Mouse (Mus musculus) cerebellum, postnatal 4 days (tissue): ENCODE data around the gene Fgfr2.
A peak's percentile ranks its signal among the peaks of the same experiment; 100 is the strongest.
"Not testable (repeated sequence)": the region's sequence is repeated elsewhere in the genome, so short reads cannot be mapped to it uniquely, and the experiment has no call there.

Source experiments
- DNase-seq, 2 experiments: peaks; one replicate each; pipeline ENCODE4 v3.0.0; 2022; ENCODE audit warnings: low spot score in 2 of 2, mixed read lengths in 1 of 2

The Fgfr2 gene

DNA sequence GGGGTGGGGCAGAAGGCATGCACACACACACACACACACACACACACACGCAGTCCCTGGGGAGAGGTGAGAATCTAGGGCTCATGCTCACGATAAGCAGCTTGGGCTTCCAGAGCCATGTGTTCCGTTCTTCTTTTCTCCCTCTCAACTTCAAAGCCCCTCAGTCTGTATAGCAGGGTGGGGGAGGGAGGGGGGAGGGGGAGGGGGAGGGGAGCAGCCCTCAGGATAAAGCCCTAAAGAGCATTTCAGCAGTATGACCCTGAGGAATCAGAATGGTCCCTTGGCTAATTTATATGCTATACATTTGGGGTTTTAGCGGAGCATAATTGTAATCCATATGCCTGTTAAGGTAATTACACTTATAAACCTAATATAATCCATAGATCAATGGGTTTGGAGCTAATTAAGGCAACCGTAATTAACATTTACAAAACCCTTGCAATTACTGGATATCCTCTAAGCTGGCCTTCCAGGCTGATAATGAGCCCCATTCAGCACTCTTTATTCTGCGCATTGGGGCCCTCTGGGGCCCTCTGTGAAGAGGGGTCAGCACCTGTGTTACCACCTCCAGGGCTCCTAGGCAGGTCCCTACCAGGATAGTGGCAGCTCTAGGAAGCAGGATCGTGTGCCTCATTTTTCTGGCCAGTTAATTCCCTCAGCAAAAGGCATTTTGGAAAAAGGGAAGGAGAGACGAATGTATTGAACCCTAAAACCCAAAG is 457.3 kb downstream of the Fgfr2 start:
- no peak for DNase-seq

DNA sequence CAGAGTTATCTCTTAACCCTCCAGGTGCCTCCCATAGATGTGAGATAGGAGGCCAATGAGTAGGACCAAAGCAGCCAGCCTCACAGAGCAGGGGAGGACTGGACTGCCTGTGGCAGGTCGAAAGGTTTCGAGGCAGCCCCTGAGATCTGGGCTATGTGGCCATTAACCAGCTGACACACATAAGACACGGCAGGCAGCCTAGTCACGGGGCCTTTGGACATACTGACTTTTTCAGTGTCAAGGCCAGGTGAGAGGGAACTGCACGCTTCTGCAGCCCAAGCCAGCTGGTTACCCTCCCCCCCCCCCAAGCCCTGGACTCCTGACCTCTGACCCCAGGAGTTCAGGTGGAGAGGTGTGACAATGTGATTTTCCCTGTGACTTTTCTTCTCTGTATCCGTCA is 458.3 kb downstream of the Fgfr2 start:
- no peak for DNase-seq

GRCm38 (mm10) chr7:132662831-132663230 is 460.3 kb downstream of the Fgfr2 start:
- not testable (repeated sequence) for DNase-seq

- no peak for DNase-seq
Observed at GRCm38 (mm10) chr7:132659633-132660032, 463.5 kb downstream of the Fgfr2 start.

GRCm38 (mm10) chr7:132658688-132659087 is 464.5 kb downstream of the Fgfr2 start:
- no peak for DNase-seq

GRCm38 (mm10) chr7:132658058-132658450 is 465.1 kb downstream of the Fgfr2 start:
- no peak for DNase-seq

DNA sequence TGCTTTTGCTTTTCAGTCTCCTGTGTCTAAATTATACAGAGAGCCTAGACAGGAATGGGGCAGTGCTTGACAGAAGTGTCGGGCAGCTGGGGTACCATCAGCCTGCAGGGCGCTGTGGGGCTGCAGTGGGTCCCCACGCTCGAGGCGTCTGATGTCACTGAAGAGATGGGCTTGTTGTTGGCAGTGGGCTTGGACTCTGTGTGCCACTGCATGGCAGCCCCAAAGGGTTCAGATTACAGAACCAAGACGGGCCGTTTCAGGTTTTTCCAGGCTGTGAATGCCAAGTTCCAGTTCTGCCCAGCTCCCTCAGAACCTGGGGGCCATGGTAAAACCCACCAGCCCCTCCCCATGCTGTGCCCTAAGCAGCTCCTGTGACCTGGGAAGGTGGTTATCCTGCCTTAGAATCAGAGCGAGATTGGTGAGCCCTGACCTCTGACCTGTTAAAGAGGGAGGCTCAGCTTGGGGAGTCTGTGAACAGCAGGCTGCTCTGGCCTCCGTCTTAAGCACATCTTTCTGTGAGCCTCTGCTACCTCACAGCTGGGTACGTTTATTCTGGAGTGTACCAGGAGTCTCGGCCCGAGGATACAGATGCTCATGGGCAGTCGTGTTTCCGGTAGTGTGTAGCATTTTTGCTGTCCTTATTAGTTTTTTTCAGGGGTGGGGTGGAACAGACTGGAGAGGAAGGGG is 465.6 kb downstream of the Fgfr2 start:
- DNase-seq, result no peak

DNA sequence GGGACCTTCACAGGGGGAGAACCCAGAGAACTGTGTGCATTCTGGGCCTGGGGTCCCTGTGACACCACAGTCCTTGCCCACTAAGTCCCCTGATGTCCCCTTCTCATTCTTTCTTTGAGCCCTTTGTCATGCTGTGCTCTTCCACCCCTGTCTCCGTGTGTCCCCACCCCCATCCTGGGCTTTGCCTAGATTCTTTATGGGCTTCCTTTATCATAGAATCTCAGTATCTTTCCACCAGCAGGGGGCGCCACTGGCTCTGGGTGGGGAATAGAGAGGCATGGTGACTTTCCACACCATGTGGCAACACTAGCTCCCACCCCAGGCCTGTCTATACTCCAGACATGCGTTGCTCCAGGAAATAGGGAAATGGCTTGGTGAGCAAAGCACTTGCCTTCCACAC is 466.6 kb downstream of the Fgfr2 start:
- peak; percentile 86 to 91 for DNase-seq

DNA sequence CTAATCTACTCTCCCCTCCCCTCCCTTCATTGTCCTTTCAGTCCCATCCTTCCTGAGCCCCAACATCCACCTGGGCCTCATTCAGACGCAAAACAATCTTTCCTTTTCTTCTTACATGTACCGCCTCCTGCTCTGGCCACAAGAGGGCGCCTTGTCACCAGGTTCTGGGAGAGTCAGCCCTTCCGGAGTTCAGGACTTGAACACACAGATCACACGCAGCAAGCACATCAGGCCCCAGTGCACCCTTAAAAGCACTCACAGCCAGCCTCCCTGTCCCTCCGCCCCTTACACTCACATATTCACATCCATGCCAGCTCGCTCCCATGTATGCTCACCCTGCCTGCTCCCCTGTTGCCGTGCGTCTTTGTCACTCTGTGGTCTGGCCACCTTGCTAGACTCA is 467.1 kb downstream of the Fgfr2 start:
- DNase-seq, result peak; percentile 86 to 92

DNA sequence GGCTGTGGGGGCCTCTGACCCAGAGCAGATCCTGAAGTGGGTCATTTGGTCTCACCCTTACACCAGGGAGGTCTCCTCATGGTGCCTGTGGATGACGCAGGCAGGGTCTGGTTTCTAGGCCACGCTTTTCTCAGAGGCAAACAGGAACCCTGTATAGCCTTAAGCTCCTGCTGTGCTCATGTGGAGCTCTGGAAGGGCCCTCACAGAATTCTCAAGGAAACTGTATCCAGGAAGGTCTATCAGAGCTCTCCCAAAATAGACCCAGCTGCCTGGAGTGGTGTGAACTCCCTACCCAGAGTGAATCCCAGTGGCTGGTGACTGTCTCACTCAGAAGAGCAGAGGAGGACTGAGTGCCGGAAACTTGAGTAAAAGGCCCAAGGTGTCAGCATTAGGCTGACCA is 468.7 kb downstream of the Fgfr2 start:
- DNase-seq, result no peak

DNA sequence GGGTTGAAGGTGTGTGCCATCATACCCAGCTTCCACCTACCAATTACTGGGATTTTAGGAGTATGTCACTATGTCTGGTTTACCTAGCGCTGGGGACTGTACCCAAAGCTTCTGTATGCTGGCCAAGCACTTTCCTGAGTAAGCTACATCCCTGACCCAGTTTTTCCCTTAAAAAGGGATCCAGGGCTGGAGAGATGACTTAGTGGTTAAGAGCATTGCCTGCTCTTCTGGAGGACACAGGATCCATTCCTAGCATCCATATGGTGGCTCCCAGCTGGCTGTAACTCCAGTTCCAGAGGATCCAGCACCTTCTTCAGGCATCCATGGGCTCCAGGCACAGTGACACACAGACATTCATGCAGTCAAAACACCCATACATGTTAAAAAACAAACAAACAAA is 476.6 kb downstream of the Fgfr2 start:
- DNase-seq, result no peak

DNA sequence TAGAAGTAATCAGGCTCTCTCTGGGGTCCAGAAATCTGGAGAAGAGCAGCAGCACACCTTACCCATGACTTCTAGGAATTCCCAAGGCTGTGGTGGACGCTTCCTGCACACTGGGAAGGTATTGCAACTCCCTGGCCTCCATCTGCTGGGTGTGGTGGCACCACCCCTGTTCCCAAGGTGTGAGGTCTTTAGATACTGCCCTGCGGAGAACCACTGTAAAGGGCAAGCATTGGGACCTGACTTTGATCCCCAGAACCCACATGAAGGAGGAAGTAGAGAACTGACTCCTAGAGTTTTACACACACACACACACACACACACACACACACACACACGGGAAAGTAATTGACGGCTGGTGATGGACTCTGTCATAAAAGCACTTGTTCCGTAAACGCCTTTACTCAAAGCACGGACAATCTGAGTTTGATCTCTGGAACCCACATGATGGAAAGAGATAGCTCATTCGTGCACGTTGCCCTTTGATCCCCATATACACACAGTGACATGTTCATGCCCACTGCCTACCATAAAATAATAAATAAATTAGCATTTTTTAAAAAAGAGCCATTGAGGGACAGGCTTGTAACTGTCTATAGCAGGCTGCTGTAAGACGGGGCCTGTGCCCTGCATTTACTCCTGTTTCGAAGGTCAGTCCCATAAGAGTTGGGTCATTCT is 478.4 kb downstream of the Fgfr2 start:
- no peak for DNase-seq

DNA sequence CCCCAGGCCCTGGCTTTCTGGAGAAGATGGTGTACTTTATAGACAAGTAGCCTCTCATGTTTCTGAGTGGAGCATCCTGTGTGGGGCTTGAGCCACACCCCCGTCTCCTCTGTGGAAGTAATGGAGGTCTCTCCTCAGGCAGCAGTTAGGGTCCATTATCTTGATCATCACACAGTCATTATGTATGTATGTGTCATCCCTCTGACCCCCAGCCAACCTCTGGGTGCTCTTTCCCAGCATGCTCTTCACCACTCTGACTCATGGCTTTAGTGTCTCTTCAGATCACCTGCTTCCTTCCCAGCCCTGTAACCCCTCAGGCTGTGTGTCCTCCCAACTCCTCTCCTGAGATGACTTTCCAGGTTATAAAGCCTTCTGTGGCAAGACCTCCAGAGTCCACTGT is 481.5 kb downstream of the Fgfr2 start:
- no peak for DNase-seq

- peak in 1 of 2 experiments; percentile 61 for DNase-seq
Observed at GRCm38 (mm10) chr7:132640946-132641345, 482.2 kb downstream of the Fgfr2 start.

DNA sequence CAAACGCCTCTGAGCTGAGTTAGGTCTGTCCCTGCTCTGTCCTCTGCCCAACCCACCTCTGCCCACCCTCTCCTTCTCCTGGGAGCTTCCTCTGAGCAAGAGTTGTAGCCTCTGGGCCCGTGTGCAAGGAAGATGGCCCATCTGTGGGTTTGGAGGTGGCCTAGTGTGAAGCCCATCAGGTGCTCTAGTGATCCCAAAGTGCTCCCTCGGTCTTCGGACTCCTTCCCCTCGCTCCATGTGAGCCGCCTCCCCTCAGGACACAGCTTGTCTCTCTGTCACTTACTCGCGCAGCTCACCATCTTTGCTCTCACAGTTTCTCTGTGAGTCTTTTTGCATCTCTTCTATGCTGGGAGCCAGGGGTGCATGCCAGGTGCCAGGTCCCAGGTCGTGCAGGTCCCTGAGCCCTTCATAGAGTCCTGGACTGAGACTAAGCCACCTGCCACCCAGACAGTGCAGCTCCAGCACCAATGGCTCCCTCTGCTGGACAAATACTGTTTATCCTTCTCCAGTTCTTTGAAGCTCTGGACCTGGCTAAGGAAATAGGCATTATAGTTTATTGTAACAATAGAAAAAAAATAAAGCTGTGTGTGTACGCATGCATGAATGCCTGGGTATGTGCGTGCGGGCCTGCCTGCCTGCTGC is 484.6 kb downstream of the Fgfr2 start:
- DNase-seq, result peak in 1 of 2 experiments; percentile 44

DNA sequence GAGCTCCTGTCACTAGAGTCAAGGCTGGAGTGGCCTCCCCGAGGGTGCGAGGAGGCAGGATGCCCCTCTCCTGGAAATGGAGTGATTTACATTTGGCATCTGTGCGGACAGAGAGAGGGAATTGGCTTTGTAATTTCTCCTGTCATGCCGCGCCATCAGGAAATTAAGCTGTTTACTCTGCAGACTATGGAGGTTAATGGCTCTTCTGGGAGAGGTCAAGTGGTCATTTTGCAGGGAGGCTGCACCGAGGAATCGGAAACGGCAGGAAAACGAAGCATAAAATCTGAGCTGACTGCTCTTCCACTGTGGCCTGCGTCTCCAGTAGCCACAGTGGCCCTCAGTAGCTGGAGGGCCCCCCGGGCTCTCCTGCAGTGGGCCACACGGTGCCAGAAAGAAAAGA is 485.9 kb downstream of the Fgfr2 start:
- no peak for DNase-seq

GRCm38 (mm10) chr7:132631313-132631712 is 491.8 kb downstream of the Fgfr2 start:
- DNase-seq, result peak in 1 of 2 experiments; percentile 62

GRCm38 (mm10) chr7:132627448-132627847 is 495.7 kb downstream of the Fgfr2 start:
- DNase-seq, result no peak

GRCm38 (mm10) chr7:132626174-132626573 is 497.0 kb downstream of the Fgfr2 start:
- no peak for DNase-seq

GRCm38 (mm10) chr7:132624161-132624560 is 499.0 kb downstream of the Fgfr2 start:
- no peak for DNase-seq

- DNase-seq, result no peak
Observed at GRCm38 (mm10) chr7:132619975-132620918, 502.9 kb downstream of the Fgfr2 start.
